Comparison of ENCODE assay signal across 8 mouse cellular contexts in genomic region chr13:107837206-107837952, GRCm38 (mm10).
A peak's percentile ranks its signal among the peaks of the same experiment; 100 is the strongest.
DNase-seq lines count a peak whose midpoint lies in the region; ATAC-seq and TF ChIP-seq lines count a peak whose summit lies in the region.

No protein-coding gene starts in this region.

- no peak overlapping the region for H3K4me3 ChIP-seq in gastrocnemius, adult 2 months
- H3K4me3 ChIP-seq in neural tube, embryonic 11.5 days (ENCODE audit: low read depth, low read length), result no peak overlapping the region
- no peak overlapping the region for H3K4me3 ChIP-seq in neural tube, embryonic 15.5 days (replicated peaks)
- H3K4me3 ChIP-seq in macrophage (ENCODE audit: inconsistent target), result no peak overlapping the region

- no peaks in the 10 kb centered on the region for H3K27me3 ChIP-seq in neural tube, embryonic 11.5 days (ENCODE audit: control insufficient read depth, insufficient read depth, low read length)
- H3K27me3 ChIP-seq in neural tube, embryonic 15.5 days (replicated peaks), result no peaks in the 10 kb centered on the region

- peaks cover 19% of the 10 kb centered on the region for H3K4me1 ChIP-seq in neural tube, embryonic 11.5 days (ENCODE audit: control insufficient read depth, insufficient read depth, low read length)
- peaks cover 31% of the 10 kb centered on the region for H3K4me1 ChIP-seq in neural tube, embryonic 15.5 days

- no peak for DNase-seq in gastrocnemius, adult 2 months
- no peak for DNase-seq in gastrocnemius, adult 8-10 months (ENCODE audit: low spot score in 2 of 2)
- DNase-seq in neural tube, embryonic 11.5 days (ENCODE audit: low spot score), result no peak
- no peak for DNase-seq in ovary, postnatal 36 days (ENCODE audit: low spot score)
- no peak for DNase-seq in spleen, adult 12 weeks (ENCODE audit: low spot score)
- no peak for DNase-seq in cerebellum, adult 8-10 months

- H3K79me2 ChIP-seq in macrophage (ENCODE audit: inconsistent target), result peaks cover 87% of the 10 kb centered on the region

- peak; percentile 36; the same call in 1 of the 2 replicates for ATAC-seq in neural tube, embryonic 11.5 days (ENCODE audit: insufficient read depth, low FRiP score, low TSS enrichment)
- no peak for ATAC-seq in neural tube, embryonic 15.5 days (ENCODE audit: low FRiP score)

- intact Hi-C loops in gastrocnemius, adult 2 months (cut with DNase I), result no loop called here

- no peak overlapping the region for H3K4me2 ChIP-seq in neural tube, embryonic 11.5 days (ENCODE audit: low read depth)
- no peak overlapping the region for H3K4me2 ChIP-seq in neural tube, embryonic 15.5 days

- no peak for TF ChIP-seq CTCF in gastrocnemius, adult 2 months (IDR thresholded peaks at IDR 0.05)

- no peaks in the 10 kb centered on the region for H3K36me3 ChIP-seq in neural tube, embryonic 11.5 days (ENCODE audit: control insufficient read depth, insufficient read depth, low read length)
- H3K36me3 ChIP-seq in neural tube, embryonic 15.5 days, result no peaks in the 10 kb centered on the region
- no peaks in the 10 kb centered on the region for H3K36me3 ChIP-seq in macrophage (ENCODE audit: inconsistent target)

- 0 out of 2 replicates have a peak overlapping the region, but pooled peaks have one; percentile 11 for H3K9ac ChIP-seq in neural tube, embryonic 11.5 days (ENCODE audit: low read length)
- no peak overlapping the region for H3K9ac ChIP-seq in neural tube, embryonic 15.5 days (replicated peaks)

- peak overlapping the region; percentile 40; the same call in 1 of the 2 replicates for H3K27ac ChIP-seq in gastrocnemius, adult 2 months
- H3K27ac ChIP-seq in neural tube, embryonic 11.5 days (ENCODE audit: low read depth, low read length), result no peak overlapping the region
- H3K27ac ChIP-seq in neural tube, embryonic 15.5 days (replicated peaks), result no peak overlapping the region
- peak overlapping the region; percentile 84 for H3K27ac ChIP-seq in macrophage

- H3K9me3 ChIP-seq in neural tube, embryonic 11.5 days (ENCODE audit: control insufficient read depth, low read length), result no peaks in the 10 kb centered on the region
- H3K9me3 ChIP-seq in neural tube, embryonic 15.5 days (replicated peaks), result no peaks in the 10 kb centered on the region

- 47% methylated on average over 5 of the region's 5 CpGs for WGBS in neural tube, embryonic 11.5 days
- 36% methylated on average over 5 of the region's 5 CpGs for WGBS in neural tube, embryonic 15.5 days
- 26% methylated on average over 5 of the region's 5 CpGs for WGBS in macrophage (ENCODE audit: missing documents)

Comparison
In these comparisons a context has a peak if more than half of its experiments do, and no peak if none do; other contexts are left out.
1. H3K27ac ChIP-seq: peak in gastrocnemius, adult 2 months (single experiment) and macrophage (single experiment); none in neural tube, embryonic 11.5 days (single experiment) and neural tube, embryonic 15.5 days (single experiment).